ENCODE assay signal across 12 mouse cellular contexts in the genomic region with DNA sequence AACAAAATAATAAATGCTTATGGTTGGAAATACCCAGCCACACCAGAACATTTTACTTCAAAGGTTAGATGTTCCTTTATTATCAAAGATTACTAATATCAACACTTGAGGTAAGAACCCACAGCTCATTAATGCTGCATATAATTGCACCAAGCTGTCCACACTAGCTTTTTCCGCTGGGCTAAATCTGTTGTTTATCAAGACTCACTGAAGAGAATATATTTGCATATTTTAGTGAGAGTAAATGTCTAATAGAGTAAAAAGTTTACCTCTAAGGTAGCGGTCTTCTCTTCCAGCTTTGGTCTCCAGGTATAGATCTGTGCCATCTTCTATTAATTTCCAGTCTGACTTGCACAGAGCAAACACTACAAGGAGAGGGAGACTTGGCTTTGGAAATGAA.
"Had no signal": no experiment of that assay in that cellular context is flagged by ENCODE, and none has a peak within 500 bp of the region (broad histone marks: within the 10 kb centered on the region; RNA-seq: fewer than 3 reads in every experiment).

No protein-coding gene starts in this region.

- H3K4me1 ChIP-seq: intestine, embryonic 15.5 days; liver, embryonic 15.5 days had no signal

- H3K9me3 ChIP-seq: intestine, embryonic 15.5 days; limb, embryonic 10.5 days; liver, embryonic 15.5 days; midbrain, embryonic 10.5 days; neural tube, embryonic 15.5 days had no signal

- H3K4me2 ChIP-seq: intestine, embryonic 15.5 days; liver, embryonic 11.5 days; liver, embryonic 15.5 days; neural tube, embryonic 15.5 days had no signal

- DNase-seq: kidney, adult 18-20 months; spleen, adult 18-20 months; thymus, adult 18-20 months; thymus, postnatal 25 days had no signal

- H3K4me3 ChIP-seq: intestine, embryonic 15.5 days; left cerebral cortex, adult 2 months; limb, embryonic 10.5 days; liver, embryonic 15.5 days; midbrain, embryonic 10.5 days; myocyte; neural tube, embryonic 15.5 days had no signal

- H3K36me3 ChIP-seq: intestine, embryonic 15.5 days; limb, embryonic 10.5 days; liver, embryonic 15.5 days; midbrain, embryonic 10.5 days; neural tube, embryonic 15.5 days had no signal

- H3K9ac ChIP-seq: intestine, embryonic 15.5 days; liver, embryonic 15.5 days; neural tube, embryonic 15.5 days had no signal

- H3K27me3 ChIP-seq: intestine, embryonic 15.5 days; liver, embryonic 15.5 days; neural tube, embryonic 15.5 days had no signal

- H3K27ac ChIP-seq: intestine, embryonic 15.5 days; left cerebral cortex, adult 2 months; limb, embryonic 10.5 days; liver, embryonic 15.5 days; midbrain, embryonic 10.5 days; neural tube, embryonic 15.5 days had no signal

- ATAC-seq: intestine, embryonic 15.5 days had no signal
